Mouse (Mus musculus): ENCODE results near the gene Atp6v1d. TPM values are rescaled to one million over a fixed set of nuclear protein-coding genes. Genes with fewer than 3 reads are reported as not detected.

Gene Atp6v1d
- polyA plus RNA-seq, 1 experiment from 2014 or later, result 111 TPM

- TF ChIP-seq CTCF (IDR thresholded peaks at IDR 0.05; ENCODE audit: low read depth), result no peak
- DNase-seq (ENCODE audit: low spot score) (no peak), ATAC-seq (replicated peaks; ENCODE audit: low FRiP score, low read depth) (no peak)
Observed at GRCm38 (mm10) chr12:78801836-78802235, 59.6 kb downstream of the Atp6v1d start.

GRCm38 (mm10) chr12:78800036-78800435 lies 61.4 kb downstream of the Atp6v1d start:
- Histone ChIP-seq H3K9me3 (replicated peaks; ENCODE audit: low read length) (no peaks in the 10 kb centered on the region), H3K4me1 (replicated peaks; ENCODE audit: insufficient read depth, low read length) (no peaks in the 10 kb centered on the region), H3K27ac (no peak overlapping the region), H3K27me3 (ENCODE audit: insufficient read depth, low read length) (no peaks in the 10 kb centered on the region), H3K4me3 (replicated peaks; ENCODE audit: low read depth, low read length) (no peak overlapping the region), H3K9ac (ENCODE audit: low read depth, low read length) (no peak overlapping the region), H3K4me2 (ENCODE audit: low read length) (no peak overlapping the region), H3K36me3 (ENCODE audit: insufficient read depth, low read length) (0 out of 2 replicates have a peak, but pooled peaks cover 5% of the 10 kb centered on the region)
- ATAC-seq (replicated peaks; ENCODE audit: low FRiP score, low read depth) (no peak), DNase-seq (ENCODE audit: low spot score) (no peak)
- no peak for TF ChIP-seq CTCF (IDR thresholded peaks at IDR 0.05; ENCODE audit: low read depth)
- 93% methylated on average over 3 of the region's 3 CpGs for WGBS

More at GRCm38 (mm10) chr12:78801836-78802235, 59.6 kb downstream of the Atp6v1d start:
- no peaks in the 10 kb centered on the region for H3K4me1 ChIP-seq (replicated peaks; ENCODE audit: insufficient read depth, low read length)
- H3K4me3 ChIP-seq (replicated peaks; ENCODE audit: low read depth, low read length), result no peak overlapping the region
- H3K9ac ChIP-seq (ENCODE audit: low read depth, low read length), result no peak overlapping the region
- H3K27me3 ChIP-seq (ENCODE audit: insufficient read depth, low read length), result no peaks in the 10 kb centered on the region
- 0 out of 2 replicates have a peak, but pooled peaks cover 5% of the 10 kb centered on the region for H3K36me3 ChIP-seq (ENCODE audit: insufficient read depth, low read length)
- H3K9me3 ChIP-seq (replicated peaks; ENCODE audit: low read length), result no peaks in the 10 kb centered on the region
- no peak overlapping the region for H3K4me2 ChIP-seq (ENCODE audit: low read length)
- no peak overlapping the region for H3K27ac ChIP-seq

- Histone ChIP-seq H3K4me1 (replicated peaks; ENCODE audit: insufficient read depth, low read length) (0 out of 2 replicates have a peak, but pooled peaks cover 3% of the 10 kb centered on the region), H3K9ac (ENCODE audit: low read depth, low read length) (no peak overlapping the region), H3K27ac (0 out of 2 replicates have a peak overlapping the region, but pooled peaks have one; percentile 5), H3K4me2 (ENCODE audit: low read length) (no peak overlapping the region), H3K9me3 (replicated peaks; ENCODE audit: low read length) (no peaks in the 10 kb centered on the region), H3K27me3 (ENCODE audit: insufficient read depth, low read length) (no peaks in the 10 kb centered on the region), H3K36me3 (ENCODE audit: insufficient read depth, low read length) (0 out of 2 replicates have a peak, but pooled peaks cover 5% of the 10 kb centered on the region), H3K4me3 (replicated peaks; ENCODE audit: low read depth, low read length) (no peak overlapping the region)
- DNase-seq (ENCODE audit: low spot score) (peak; percentile 79), ATAC-seq (replicated peaks; ENCODE audit: low FRiP score, low read depth) (0 out of 2 replicates have a peak, but pooled peaks have one; percentile 73)
- WGBS, result 9% methylated on average over 1 of the region's 1 CpGs
- TF ChIP-seq CTCF (IDR thresholded peaks at IDR 0.05; ENCODE audit: low read depth), result no peak
Observed at GRCm38 (mm10) chr12:78794236-78794635, 67.2 kb downstream of the Atp6v1d start.

GRCm38 (mm10) chr12:78790791-78791190 lies 70.6 kb downstream of the Atp6v1d start:
- TF ChIP-seq CTCF (IDR thresholded peaks at IDR 0.05; ENCODE audit: low read depth), result no peak
- Histone ChIP-seq H3K36me3 (ENCODE audit: insufficient read depth, low read length) (no peaks in the 10 kb centered on the region), H3K9ac (ENCODE audit: low read depth, low read length) (no peak overlapping the region), H3K4me1 (replicated peaks; ENCODE audit: insufficient read depth, low read length) (0 out of 2 replicates have a peak, but pooled peaks cover 3% of the 10 kb centered on the region), H3K27me3 (ENCODE audit: insufficient read depth, low read length) (no peaks in the 10 kb centered on the region), H3K27ac (no peak overlapping the region), H3K9me3 (replicated peaks; ENCODE audit: low read length) (no peaks in the 10 kb centered on the region), H3K4me3 (replicated peaks; ENCODE audit: low read depth, low read length) (no peak overlapping the region), H3K4me2 (ENCODE audit: low read length) (no peak overlapping the region)
- no peak for ATAC-seq (replicated peaks; ENCODE audit: low FRiP score, low read depth)
- no peak for DNase-seq (ENCODE audit: low spot score)
- WGBS, result 72% methylated on average over 2 of the region's 2 CpGs

Other genes with a start within 250 kb of the Atp6v1d start
- gene Fam71d, start 170.1 kb downstream of the Atp6v1d start, polyA plus RNA-seq (2015; fragmentation: Nextera tagmentation; extraction: Ambion mirVana), result 0.14 TPM in 1 of 2 replicates, not detected in the other
- 28.5 and 31.6 TPM in 2 replicates for gene Mpp5, start 112.7 kb downstream of the Atp6v1d start, polyA plus RNA-seq (2015; fragmentation: Nextera tagmentation; extraction: Ambion mirVana)
- 151 TPM in 2 replicates for gene Eif2s1, start 181 bp upstream of the Atp6v1d start, polyA plus RNA-seq (2015; fragmentation: Nextera tagmentation; extraction: Ambion mirVana)
- gene Plek2, start 45.3 kb upstream of the Atp6v1d start, polyA plus RNA-seq (2015; fragmentation: Nextera tagmentation; extraction: Ambion mirVana), result 5.3 TPM in 2 replicates
- 3.3 TPM in 2 replicates for gene Tmem229b, start 146.0 kb upstream of the Atp6v1d start, polyA plus RNA-seq (2015; fragmentation: Nextera tagmentation; extraction: Ambion mirVana)
- gene Plekhh1, start 167.5 kb upstream of the Atp6v1d start, polyA plus RNA-seq (2015; fragmentation: Nextera tagmentation; extraction: Ambion mirVana), result 5.8 and 6.0 TPM in 2 replicates
- 23.3 and 25.6 TPM in 2 replicates for gene Pigh, start 228.0 kb upstream of the Atp6v1d start, polyA plus RNA-seq (2015; fragmentation: Nextera tagmentation; extraction: Ambion mirVana)